Mouse (Mus musculus): ENCODE results near the gene Tnni1. TPM values are rescaled to one million over a fixed set of nuclear protein-coding genes. Genes with fewer than 3 reads are reported as not detected.

Tnni1 gene
- polyA plus RNA-seq (2015; fragmentation: Nextera tagmentation; extraction: Ambion mirVana): 9.7 and 12.3 TPM in 2 replicates

DNA sequence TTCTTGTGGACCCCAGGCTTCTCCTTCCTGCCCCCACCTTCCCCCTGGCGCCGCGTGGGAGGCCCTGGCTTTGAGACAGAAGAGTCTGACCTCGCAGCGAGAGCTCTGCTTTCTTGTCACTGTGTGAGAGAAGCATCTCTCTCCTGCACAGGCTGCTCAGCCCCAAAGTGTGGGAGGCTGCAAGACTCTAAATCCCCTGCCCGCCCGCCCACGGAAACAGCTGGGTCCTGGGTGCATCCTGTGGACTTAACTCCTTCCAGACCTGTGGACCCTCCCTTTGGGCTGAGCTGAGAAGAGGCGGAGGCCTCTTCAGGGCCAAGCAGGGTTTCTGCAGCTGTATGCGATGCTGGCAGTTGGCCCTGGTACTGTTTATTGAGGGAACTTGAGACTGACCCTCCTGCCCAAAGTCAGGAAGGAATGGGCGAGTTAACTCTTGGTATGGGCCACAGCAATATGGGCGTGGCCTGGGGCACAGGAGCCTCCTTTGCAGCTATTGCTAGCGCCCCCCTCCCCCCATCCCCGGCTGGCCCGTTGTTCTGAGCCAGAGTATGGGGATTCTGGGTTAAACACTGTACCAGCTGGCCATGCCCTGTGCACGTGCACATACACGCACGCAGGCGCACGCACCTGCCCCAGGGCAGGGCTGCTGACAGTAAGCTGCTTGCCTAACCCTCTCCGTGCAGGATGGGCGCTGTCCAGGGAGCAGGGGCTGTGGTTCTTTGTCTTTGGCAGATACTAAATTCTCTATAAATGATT, at the start of gene Tnni1:
TSS of gene Tnni1 (plus strand) at position 655 of the 756 bp plus-strand sequence.
- WGBS (ENCODE audit: insufficient replicate concordance): 21% methylated on average over 22 of the region's 22 CpGs
- Histone ChIP-seq H3K9me3 (replicated peaks) (no peaks in the 10 kb centered on the region), H3K4me3 (replicated peaks) (no peak within 1 kb of the TSS), H3K4me1 (replicated peaks) (peaks cover 36% of the 10 kb centered on the region), H3K27ac (no peak within 1 kb of the TSS), H3K27me3 (peaks cover 9% of the 10 kb centered on the region; the same call in 1 of the 2 replicates), H3K36me3 (no peaks in the 10 kb centered on the region), H3K9ac (0 out of 2 replicates have a peak within 1 kb of the TSS, but pooled peaks have one; percentile 16), H3K4me2 (no peak within 1 kb of the TSS)
- no peak for ATAC-seq (ENCODE audit: low read depth)
- DNase-seq: no peak

- Histone ChIP-seq H3K27me3 (no peaks in the 10 kb centered on the region), H3K27ac (peak overlapping the region; percentile 77), H3K9ac (peak overlapping the region; percentile 85), H3K4me3 (replicated peaks) (peak overlapping the region; percentile 76), H3K4me1 (replicated peaks) (peaks cover 91% of the 10 kb centered on the region), H3K36me3 (no peaks in the 10 kb centered on the region), H3K9me3 (replicated peaks) (no peaks in the 10 kb centered on the region), H3K4me2 (peak overlapping the region; percentile 79)
- WGBS (ENCODE audit: insufficient replicate concordance): 14% methylated on average over 4 of the region's 4 CpGs
- ATAC-seq (ENCODE audit: low read depth): peak; percentile 11; the same call in 1 of the 2 replicates
- no peak for DNase-seq
These were observed 49.4 kb upstream of the Tnni1 start for GRCm38 (mm10) chr1:135729821-135730220.

DNA sequence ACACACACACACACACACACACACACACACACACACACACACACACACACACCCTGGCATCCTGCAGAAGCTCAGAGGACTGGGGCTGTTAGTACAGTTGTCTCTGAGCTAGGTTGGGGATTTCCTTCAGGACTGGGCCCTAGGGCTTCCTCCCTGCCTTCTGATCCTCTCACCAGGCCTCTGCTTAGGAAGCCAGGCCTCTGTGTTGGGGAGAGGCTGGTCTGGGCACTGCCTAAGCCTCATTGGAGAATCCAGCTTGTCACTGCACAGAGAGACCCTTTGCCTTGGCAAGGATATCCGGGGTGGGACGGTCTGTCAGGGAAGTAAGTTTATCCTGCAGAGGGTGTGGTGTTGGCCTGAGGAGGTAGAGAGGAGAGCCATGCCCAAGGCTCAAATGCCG, 48.9 kb upstream of the Tnni1 start:
- no peaks in the 10 kb centered on the region for H3K9me3 ChIP-seq (replicated peaks)
- peaks cover 92% of the 10 kb centered on the region for H3K4me1 ChIP-seq (replicated peaks)
- 19% methylated on average over 3 of the region's 3 CpGs for WGBS (ENCODE audit: insufficient replicate concordance)
- no peak for DNase-seq
- H3K4me3 ChIP-seq (replicated peaks): peak overlapping the region; percentile 76
- no peaks in the 10 kb centered on the region for H3K36me3 ChIP-seq
- no peaks in the 10 kb centered on the region for H3K27me3 ChIP-seq
- peak overlapping the region; percentile 79 for H3K4me2 ChIP-seq
- peak overlapping the region; percentile 56 for H3K27ac ChIP-seq
- H3K9ac ChIP-seq: peak overlapping the region; percentile 85
- no peak for ATAC-seq (ENCODE audit: low read depth)

DNA sequence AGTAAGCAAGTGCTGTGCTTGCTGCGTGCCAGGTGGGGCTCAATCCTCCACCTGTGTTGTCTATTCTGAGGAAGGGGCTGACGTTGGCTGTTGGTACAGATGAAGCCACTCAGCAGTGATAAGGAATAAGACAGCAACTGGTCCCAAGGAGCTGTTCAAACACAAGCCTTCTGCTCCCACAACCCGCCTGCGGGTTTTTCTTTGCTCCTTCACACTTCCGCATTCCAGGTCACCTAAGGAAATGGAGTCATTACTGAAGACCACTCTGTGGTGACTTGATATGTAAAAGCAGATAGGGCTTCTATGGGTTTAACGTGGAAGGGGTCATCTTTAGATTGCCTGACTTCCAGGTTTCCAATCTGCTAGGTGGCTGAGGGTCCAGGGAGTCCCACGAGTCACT, 47.8 kb upstream of the Tnni1 start:
- DNase-seq: no peak
- Histone ChIP-seq H3K36me3 (no peaks in the 10 kb centered on the region), H3K4me3 (replicated peaks) (no peak overlapping the region)

GRCm38 (mm10) chr1:135731897-135732684, 47.1 kb upstream of the Tnni1 start:
- Histone ChIP-seq H3K4me1 (replicated peaks) (peaks cover 88% of the 10 kb centered on the region), H3K4me2 (peak overlapping the region; percentile 14; the same call in 1 of the 2 replicates), H3K27ac (no peak overlapping the region; the same call in 1 of the 2 replicates), H3K4me3 (replicated peaks) (no peak overlapping the region), H3K9me3 (replicated peaks) (no peaks in the 10 kb centered on the region), H3K27me3 (no peaks in the 10 kb centered on the region), H3K9ac (peak overlapping the region; percentile 33; the same call in 1 of the 2 replicates), H3K36me3 (no peaks in the 10 kb centered on the region)
- ATAC-seq (ENCODE audit: low read depth) (no peak), DNase-seq (no peak)
- WGBS (ENCODE audit: insufficient replicate concordance): 61% methylated on average over 11 of the region's 11 CpGs

More for the DNA sequence above, 47.8 kb upstream of the Tnni1 start:
- peaks cover 94% of the 10 kb centered on the region for H3K4me1 ChIP-seq (replicated peaks)
- H3K27ac ChIP-seq: no peak overlapping the region; the same call in 1 of the 2 replicates
- no peak for ATAC-seq (ENCODE audit: low read depth)
- no peaks in the 10 kb centered on the region for H3K9me3 ChIP-seq (replicated peaks)
- peak overlapping the region; percentile 14; the same call in 1 of the 2 replicates for H3K4me2 ChIP-seq
- H3K9ac ChIP-seq: peak overlapping the region; percentile 33
- 20% methylated on average over 7 of the region's 7 CpGs for WGBS (ENCODE audit: insufficient replicate concordance)
- no peaks in the 10 kb centered on the region for H3K27me3 ChIP-seq

GRCm38 (mm10) chr1:135734225-135734937, 44.9 kb upstream of the Tnni1 start:
- Histone ChIP-seq H3K4me1 (replicated peaks) (peaks cover 80% of the 10 kb centered on the region), H3K36me3 (peaks cover 6% of the 10 kb centered on the region; the same call in 1 of the 2 replicates), H3K4me3 (replicated peaks) (no peak overlapping the region), H3K9ac (no peak overlapping the region), H3K4me2 (no peak overlapping the region), H3K9me3 (replicated peaks) (no peaks in the 10 kb centered on the region), H3K27me3 (no peaks in the 10 kb centered on the region), H3K27ac (no peak overlapping the region)
- DNase-seq (no peak), ATAC-seq (ENCODE audit: low read depth) (no peak)
- WGBS (ENCODE audit: insufficient replicate concordance): 49% methylated on average over 7 of the region's 7 CpGs

- 49% methylated on average over 6 of the region's 6 CpGs for WGBS (ENCODE audit: insufficient replicate concordance)
- DNase-seq (no peak), ATAC-seq (ENCODE audit: low read depth) (peak; percentile 8; the same call in 1 of the 2 replicates)
- H3K4me2 ChIP-seq: no peak overlapping the region
- no peak overlapping the region; the same call in 1 of the 2 replicates for H3K9ac ChIP-seq
- peaks cover 12% of the 10 kb centered on the region; the same call in 1 of the 2 replicates for H3K36me3 ChIP-seq
- no peak overlapping the region for H3K4me3 ChIP-seq (replicated peaks)
- H3K27ac ChIP-seq: 0 out of 2 replicates have a peak overlapping the region, but pooled peaks have one; percentile 34
- no peaks in the 10 kb centered on the region for H3K27me3 ChIP-seq
- no peaks in the 10 kb centered on the region for H3K9me3 ChIP-seq (replicated peaks)
- peaks cover 73% of the 10 kb centered on the region for H3K4me1 ChIP-seq (replicated peaks)
These were observed 43.8 kb upstream of the Tnni1 start for GRCm38 (mm10) chr1:135735460-135735859.

DNA sequence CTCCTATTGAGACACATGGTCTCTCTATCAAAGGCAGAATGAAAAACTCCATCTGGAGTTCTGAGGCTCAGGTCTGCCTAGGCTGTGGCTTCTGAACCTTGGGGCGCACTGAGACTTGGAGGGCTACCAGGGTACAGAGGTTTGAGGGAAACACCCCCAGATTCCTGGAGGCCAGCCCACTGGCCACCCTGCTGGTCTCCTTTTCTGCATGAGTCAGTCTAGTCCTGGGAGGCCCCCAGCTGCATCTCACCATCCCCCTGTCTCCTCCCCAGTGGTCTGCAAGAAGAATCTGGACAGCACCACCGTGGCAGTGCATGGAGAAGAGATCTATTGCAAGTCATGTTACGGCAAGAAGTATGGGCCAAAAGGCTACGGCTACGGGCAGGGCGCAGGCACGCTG, 34.2 kb upstream of the Tnni1 start:
- no peak for DNase-seq
- Histone ChIP-seq H3K4me1 (replicated peaks) (peaks cover 5% of the 10 kb centered on the region; the same call in 1 of the 2 replicates), H3K9ac (no peak overlapping the region)

GRCm38 (mm10) chr1:135746248-135746647, 33.0 kb upstream of the Tnni1 start:
- Histone ChIP-seq H3K4me1 (replicated peaks) (peaks cover 5% of the 10 kb centered on the region; the same call in 1 of the 2 replicates), H3K9me3 (replicated peaks) (no peaks in the 10 kb centered on the region), H3K4me2 (no peak overlapping the region), H3K27ac (no peak overlapping the region), H3K9ac (no peak overlapping the region), H3K4me3 (replicated peaks) (no peak overlapping the region), H3K36me3 (peaks cover 58% of the 10 kb centered on the region), H3K27me3 (no peaks in the 10 kb centered on the region)
- ATAC-seq (ENCODE audit: low read depth): no peak
- WGBS (ENCODE audit: insufficient replicate concordance): 76% methylated on average over 4 of the region's 4 CpGs
- DNase-seq: no peak

More for the DNA sequence above, 34.2 kb upstream of the Tnni1 start:
- no peaks in the 10 kb centered on the region for H3K27me3 ChIP-seq
- no peak overlapping the region for H3K27ac ChIP-seq
- H3K4me3 ChIP-seq (replicated peaks): no peak overlapping the region
- 84% methylated on average over 7 of the region's 7 CpGs for WGBS (ENCODE audit: insufficient replicate concordance)
- H3K4me2 ChIP-seq: no peak overlapping the region
- peaks cover 46% of the 10 kb centered on the region for H3K36me3 ChIP-seq
- no peaks in the 10 kb centered on the region for H3K9me3 ChIP-seq (replicated peaks)
- ATAC-seq (ENCODE audit: low read depth): no peak

DNA sequence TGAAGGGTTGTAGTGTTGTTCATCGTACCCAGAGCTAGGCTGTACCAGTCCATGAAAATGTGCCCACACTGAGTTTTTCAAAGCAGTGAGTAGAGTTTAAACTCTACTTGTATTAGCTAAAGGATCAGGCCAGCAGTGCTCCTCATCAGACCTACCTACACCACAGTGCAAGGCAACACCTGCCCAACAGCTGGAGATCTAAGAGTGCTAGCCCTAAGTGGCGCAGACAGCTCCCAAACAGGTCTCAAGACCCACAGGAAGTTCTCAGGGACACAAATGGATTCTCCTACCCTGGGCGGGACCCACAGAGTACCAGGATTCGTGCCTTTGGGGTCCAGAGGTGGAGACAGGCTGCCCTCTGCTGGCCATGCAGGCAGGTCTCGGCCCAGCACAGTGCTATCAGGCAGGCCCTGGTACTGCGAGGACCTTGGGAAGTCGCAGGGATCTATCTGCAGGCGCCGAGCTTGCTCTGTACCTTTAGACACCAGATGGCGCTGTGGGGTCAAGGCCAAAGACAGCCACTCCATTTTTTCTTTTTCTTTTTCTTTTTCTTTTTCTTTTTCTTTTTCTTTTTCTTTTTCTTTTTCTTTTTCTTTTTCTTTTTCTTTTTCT, 26.4 kb upstream of the Tnni1 start:
- H3K9ac ChIP-seq: no peak overlapping the region
- WGBS (ENCODE audit: insufficient replicate concordance): 11% methylated on average over 10 of the region's 10 CpGs

More for the DNA sequence above, 26.4 kb upstream of the Tnni1 start:
- Histone ChIP-seq H3K36me3 (peaks cover 44% of the 10 kb centered on the region), H3K4me2 (no peak overlapping the region), H3K9me3 (replicated peaks) (no peaks in the 10 kb centered on the region), H3K4me1 (replicated peaks) (no peaks in the 10 kb centered on the region), H3K27me3 (0 out of 2 replicates have a peak, but pooled peaks cover 2% of the 10 kb centered on the region), H3K4me3 (replicated peaks) (no peak overlapping the region), H3K27ac (no peak overlapping the region)
- peak; percentile 97 for ATAC-seq (ENCODE audit: low read depth)
- peak; percentile 90 for DNase-seq

Measured in liver, embryonic 13.5 days (tissue).